Mouse (Mus musculus): ENCODE measurements around the gene Ccdc92b. TPM values are rescaled to one million over a fixed set of nuclear protein-coding genes. Genes with fewer than 3 reads are reported as not detected.

The Ccdc92b gene
- polyA plus RNA-seq, 1 experiment from 2014 or later = 0.71 TPM

DNA sequence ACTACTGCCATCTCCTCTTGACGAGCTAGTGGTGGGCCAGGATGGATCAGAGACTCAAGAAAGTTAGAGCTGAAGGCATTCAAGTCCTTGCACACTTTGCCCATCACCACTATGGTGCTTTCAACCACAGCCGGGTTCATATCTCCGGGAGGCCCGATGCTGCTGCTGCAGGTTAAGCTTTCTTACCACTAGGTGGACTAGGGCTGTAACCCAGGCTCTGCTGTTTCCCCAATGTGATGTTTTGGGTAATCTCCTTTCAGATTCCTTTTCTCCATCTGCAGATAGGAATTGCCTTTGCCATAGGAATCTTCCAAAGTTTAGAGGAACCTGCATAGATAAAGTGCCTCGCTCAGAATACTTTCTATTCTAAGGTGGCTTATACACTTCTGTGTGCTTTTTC, 3.8 kb upstream of the Ccdc92b start:
- no peaks in the 10 kb centered on the region for H3K36me3 ChIP-seq
- H3K4me2 ChIP-seq (replicated peaks) = no peak overlapping the region
- ATAC-seq (ENCODE audit: insufficient number of reproducible peaks, low FRiP score, low TSS enrichment, low read depth) = no peak
- peaks cover 55% of the 10 kb centered on the region for H3K27me3 ChIP-seq
- no peak overlapping the region for H3K9ac ChIP-seq
- H3K4me3 ChIP-seq (replicated peaks) = no peak overlapping the region
- no peak overlapping the region for H3K27ac ChIP-seq (replicated peaks)
- no peaks in the 10 kb centered on the region for H3K9me3 ChIP-seq (replicated peaks)
- peaks cover 14% of the 10 kb centered on the region for H3K4me1 ChIP-seq
- WGBS = 51% methylated on average over 5 of the region's 5 CpGs

DNA sequence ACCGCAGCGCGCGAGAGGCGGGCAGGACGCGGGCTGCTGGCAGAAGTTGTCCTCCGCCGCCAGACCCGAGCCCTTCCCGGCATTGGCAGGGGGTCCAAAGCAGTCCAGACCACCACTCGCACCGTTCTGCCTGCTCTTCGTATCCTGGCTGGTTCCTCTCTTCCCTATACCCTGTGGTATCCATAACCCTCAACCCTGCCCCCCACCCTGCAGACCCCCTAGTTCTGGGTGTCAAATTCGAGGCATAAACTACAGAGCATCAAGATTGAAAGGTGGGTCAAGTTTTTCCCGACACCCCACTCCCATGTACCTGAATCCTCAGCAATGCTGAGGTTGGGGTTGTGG, 523 bp downstream of the Ccdc92b start:
- Histone ChIP-seq H3K27ac (replicated peaks) (no peak overlapping the region), H3K4me1 (peaks cover 10% of the 10 kb centered on the region), H3K27me3 (peaks cover 34% of the 10 kb centered on the region), H3K36me3 (no peaks in the 10 kb centered on the region), H3K9ac (no peak overlapping the region), H3K9me3 (replicated peaks) (no peaks in the 10 kb centered on the region), H3K4me3 (replicated peaks) (peak overlapping the region; percentile 30), H3K4me2 (replicated peaks) (peak overlapping the region; percentile 49)
- 2% methylated on average over 16 of the region's 16 CpGs for WGBS
- no peak for ATAC-seq (ENCODE audit: insufficient number of reproducible peaks, low FRiP score, low TSS enrichment, low read depth)

DNA sequence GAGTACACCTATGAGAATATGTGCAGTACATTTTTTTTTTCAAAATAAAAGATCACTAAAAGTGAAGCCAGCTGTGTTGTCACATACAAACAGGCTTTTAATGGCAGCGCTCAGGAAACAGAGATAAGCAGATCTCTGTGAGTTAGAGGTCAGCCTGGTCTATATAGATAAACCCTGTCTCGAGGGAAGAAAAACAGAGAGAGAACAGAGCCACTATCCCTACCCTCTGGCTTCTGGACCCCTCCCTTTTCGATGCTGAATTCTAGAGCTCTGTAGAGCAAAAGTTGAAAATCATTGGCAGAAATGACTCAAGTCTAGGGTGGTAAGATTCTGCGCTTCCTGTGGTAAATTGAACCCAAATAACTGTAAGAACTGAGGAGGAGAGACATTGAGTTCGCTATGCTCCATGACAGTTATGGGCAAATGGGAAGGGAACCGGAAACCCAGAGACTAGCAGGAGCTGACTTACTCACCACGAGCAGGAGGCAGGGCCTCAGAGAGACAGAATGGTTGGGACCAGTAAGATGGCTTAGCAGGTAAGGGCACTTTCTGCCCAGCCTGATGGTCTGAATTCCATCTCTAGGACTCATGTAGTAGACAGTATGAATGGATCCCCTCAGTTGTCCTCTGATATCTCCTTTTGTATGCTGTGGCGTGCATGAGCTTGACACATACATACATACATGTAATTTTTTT, 2.7 kb downstream of the Ccdc92b start:
- ATAC-seq (ENCODE audit: insufficient number of reproducible peaks, low FRiP score, low TSS enrichment, low read depth) = no peak
- H3K36me3 ChIP-seq = no peaks in the 10 kb centered on the region
- no peak overlapping the region for H3K27ac ChIP-seq (replicated peaks)
- H3K9me3 ChIP-seq (replicated peaks) = no peaks in the 10 kb centered on the region
- peaks cover 25% of the 10 kb centered on the region for H3K27me3 ChIP-seq
- no peak overlapping the region for H3K9ac ChIP-seq
- WGBS = 73% methylated on average over 8 of the region's 8 CpGs
- H3K4me3 ChIP-seq (replicated peaks) = no peak overlapping the region
- peaks cover 10% of the 10 kb centered on the region for H3K4me1 ChIP-seq
- H3K4me2 ChIP-seq (replicated peaks) = no peak overlapping the region

DNA sequence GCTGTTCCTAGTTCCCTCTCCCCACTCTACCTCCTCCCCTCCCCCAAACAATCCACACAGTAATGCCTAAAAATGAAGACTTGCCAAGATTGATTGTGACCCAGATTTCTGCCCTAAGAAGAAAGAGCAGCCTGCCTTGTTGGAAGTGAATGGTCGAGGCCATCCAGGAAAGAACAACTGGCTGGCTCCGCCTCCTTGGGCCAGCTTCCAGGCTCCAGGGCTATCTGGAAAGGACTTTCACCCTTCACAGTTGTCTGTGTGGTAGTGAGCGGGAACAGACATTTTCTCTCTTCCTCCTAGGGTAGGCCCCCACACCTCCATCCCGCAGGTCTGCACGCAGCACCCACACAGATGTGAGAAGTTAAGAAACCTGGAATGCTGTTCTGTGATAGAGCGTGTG, 4.3 kb downstream of the Ccdc92b start:
- Histone ChIP-seq H3K27ac (replicated peaks) (no peak overlapping the region), H3K9ac (no peak overlapping the region), H3K36me3 (no peaks in the 10 kb centered on the region), H3K4me1 (peaks cover 10% of the 10 kb centered on the region), H3K4me3 (replicated peaks) (no peak overlapping the region), H3K9me3 (replicated peaks) (no peaks in the 10 kb centered on the region), H3K4me2 (replicated peaks) (no peak overlapping the region), H3K27me3 (peaks cover 25% of the 10 kb centered on the region)
- 74% methylated on average over 6 of the region's 6 CpGs for WGBS
- no peak for ATAC-seq (ENCODE audit: insufficient number of reproducible peaks, low FRiP score, low TSS enrichment, low read depth)

DNA sequence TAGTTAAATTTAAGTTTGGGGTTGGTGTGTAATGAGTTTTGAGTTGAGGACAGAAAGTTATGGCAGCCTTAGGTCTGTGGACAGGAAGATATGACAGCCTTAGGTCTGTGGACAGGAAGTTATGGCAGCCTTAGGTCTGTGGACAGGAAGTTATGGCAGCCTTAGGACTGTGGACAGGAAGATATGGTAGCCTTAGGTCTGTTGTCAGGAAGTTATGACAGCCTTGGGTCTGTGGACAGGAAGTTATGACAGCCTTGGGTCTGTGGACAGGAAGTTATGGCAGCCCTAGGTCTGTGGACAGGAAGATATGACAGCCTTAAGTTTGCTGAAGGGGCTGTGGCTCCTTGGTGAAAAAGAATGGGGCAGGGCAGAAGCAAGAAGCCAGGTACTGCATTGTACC, 5.9 kb downstream of the Ccdc92b start:
- ATAC-seq (ENCODE audit: insufficient number of reproducible peaks, low FRiP score, low TSS enrichment, low read depth) = no peak
- no peaks in the 10 kb centered on the region for H3K9me3 ChIP-seq (replicated peaks)

DNA sequence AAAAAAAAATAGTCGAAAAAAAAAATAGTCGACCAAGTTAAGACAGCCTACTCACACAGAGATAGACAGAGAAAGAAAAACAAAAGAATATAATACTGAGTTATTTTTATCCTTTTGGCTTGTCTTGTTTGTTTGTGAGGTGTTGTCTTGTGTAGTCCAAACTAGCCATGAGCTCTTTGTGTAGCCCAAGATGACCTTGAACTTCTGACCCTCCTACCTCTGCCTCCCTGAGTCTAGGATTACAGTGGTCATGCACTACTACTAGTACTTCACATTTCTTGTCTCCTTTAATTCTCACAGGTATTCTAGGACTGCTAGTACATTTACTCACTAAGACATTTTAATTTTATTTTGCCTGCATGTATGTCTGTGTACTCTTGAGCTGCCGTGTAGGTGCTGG, 8.1 kb downstream of the Ccdc92b start:
- Histone ChIP-seq H3K36me3 (no peaks in the 10 kb centered on the region), H3K9me3 (replicated peaks) (no peaks in the 10 kb centered on the region), H3K27me3 (no peaks in the 10 kb centered on the region), H3K9ac (no peak overlapping the region), H3K4me3 (replicated peaks) (no peak overlapping the region), H3K4me1 (no peaks in the 10 kb centered on the region), H3K4me2 (replicated peaks) (no peak overlapping the region), H3K27ac (replicated peaks) (no peak overlapping the region)
- WGBS = 58% methylated on average over 3 of the region's 3 CpGs
- no peak for ATAC-seq (ENCODE audit: insufficient number of reproducible peaks, low FRiP score, low TSS enrichment, low read depth)

More for the DNA sequence above, 5.9 kb downstream of the Ccdc92b start:
- Histone ChIP-seq H3K4me1 (no peaks in the 10 kb centered on the region), H3K27me3 (peaks cover 14% of the 10 kb centered on the region), H3K27ac (replicated peaks) (no peak overlapping the region), H3K4me2 (replicated peaks) (no peak overlapping the region), H3K36me3 (no peaks in the 10 kb centered on the region), H3K9ac (no peak overlapping the region), H3K4me3 (replicated peaks) (no peak overlapping the region)

DNA sequence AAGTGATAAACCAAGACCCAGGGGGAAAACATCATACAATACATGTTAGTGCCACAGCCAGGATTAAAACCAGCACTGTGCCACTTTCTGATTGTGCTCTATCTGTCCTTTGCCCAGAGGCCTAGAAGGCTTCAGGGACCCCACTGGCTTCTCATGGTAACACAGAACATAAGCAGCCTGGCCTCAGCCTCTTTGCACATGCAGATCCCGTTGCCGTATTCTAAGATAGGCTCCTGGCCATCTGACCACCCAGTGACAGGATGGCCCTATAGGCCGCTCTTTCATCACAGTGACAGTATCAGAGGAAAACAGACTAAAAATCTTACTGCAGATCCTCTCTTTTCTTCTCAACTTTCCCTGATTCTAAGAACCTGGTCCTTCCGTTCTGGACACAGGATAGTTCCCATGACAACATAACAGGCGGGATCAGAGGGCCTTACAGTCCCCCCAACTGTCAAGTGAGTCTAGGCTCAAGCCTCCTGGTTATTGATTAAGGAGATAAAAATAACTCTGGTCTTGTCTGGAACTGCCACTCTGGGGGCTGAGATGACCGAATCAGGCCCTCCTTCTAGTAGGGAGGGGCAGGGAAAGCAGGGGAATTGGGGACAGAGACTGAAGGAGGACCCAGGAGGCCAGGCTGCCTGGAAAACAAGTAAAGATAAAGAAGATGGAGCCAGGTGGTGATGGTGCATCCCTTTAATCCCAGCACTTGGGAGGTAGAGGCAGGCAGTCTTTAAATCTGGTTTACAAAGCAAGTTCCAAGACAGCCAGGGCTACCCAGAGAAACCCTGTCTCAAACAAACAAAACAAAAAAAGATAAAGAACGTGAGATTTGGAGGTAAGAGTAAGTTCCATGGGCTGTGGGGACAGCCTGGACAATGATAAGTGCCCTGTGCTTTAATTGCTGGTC, 12.7 kb downstream of the Ccdc92b start:
- ATAC-seq (ENCODE audit: insufficient number of reproducible peaks, low FRiP score, low TSS enrichment, low read depth) = no peak
- H3K9ac ChIP-seq = no peak overlapping the region
- no peak overlapping the region for H3K4me2 ChIP-seq (replicated peaks)
- H3K9me3 ChIP-seq (replicated peaks) = no peaks in the 10 kb centered on the region
- H3K27ac ChIP-seq (replicated peaks) = no peak overlapping the region
- H3K27me3 ChIP-seq = no peaks in the 10 kb centered on the region
- WGBS = 74% methylated on average over 7 of the region's 7 CpGs
- no peaks in the 10 kb centered on the region for H3K36me3 ChIP-seq
- peaks cover 1% of the 10 kb centered on the region for H3K4me1 ChIP-seq
- H3K4me3 ChIP-seq (replicated peaks) = no peak overlapping the region

DNA sequence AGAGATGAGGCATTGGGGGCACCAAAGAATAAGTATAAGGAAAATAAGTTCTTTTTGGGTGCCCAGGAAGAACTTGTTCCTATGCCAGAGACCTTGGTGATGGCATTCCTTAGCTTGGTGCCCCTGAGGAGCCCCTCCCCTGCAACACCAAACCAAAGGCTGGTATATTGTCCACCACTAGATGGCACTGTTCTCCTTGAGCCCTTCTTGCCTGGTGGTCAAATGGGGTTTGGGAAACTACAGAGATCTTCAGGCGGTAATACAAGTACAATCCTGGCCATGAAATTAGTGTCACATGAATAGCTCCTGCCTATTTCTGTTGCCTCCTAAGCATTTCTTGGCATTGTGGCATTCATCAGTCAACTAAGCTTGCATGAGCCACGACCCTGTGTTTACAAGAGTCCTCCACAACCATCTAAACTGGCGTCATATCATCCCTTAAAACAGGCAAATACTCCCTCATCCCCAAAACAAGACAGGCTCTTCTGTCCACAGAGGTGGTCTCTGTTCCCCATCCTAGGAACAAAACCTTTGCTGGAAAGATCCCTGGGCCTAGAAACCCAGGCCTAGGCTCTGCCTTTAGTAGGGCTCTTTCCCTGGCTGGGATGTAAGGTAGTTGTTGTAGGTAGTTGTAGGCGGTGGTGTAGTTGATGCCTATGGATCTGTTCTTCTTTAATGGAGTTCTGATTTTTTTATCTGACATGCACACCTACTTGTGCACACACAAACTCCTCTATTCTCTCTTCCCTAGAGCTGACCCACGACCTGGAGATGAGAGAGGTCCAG, 15.3 kb downstream of the Ccdc92b start:
- ATAC-seq (ENCODE audit: insufficient number of reproducible peaks, low FRiP score, low TSS enrichment, low read depth) = no peak
- 64% methylated on average over 5 of the region's 5 CpGs for WGBS
- no peak overlapping the region for H3K4me2 ChIP-seq (replicated peaks)

DNA sequence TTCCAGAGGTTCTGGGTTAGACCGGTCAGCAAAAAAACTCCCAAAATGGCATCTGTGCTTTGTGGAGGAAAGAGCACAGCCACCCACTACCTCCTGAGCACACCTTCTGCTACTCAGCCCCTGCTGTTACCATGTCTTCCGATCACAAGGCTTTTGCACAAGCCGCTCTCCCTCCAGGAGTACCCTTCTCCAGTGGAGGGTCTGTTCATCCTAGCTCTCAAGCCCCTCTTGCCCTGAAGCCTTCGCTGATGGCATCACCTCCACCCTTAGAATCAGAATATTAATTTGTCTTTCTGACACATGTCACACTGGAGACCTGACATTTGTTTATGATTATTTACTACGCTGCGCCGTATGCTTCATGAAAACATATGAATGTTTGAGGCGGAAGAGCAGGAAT, 18.1 kb downstream of the Ccdc92b start:
- H3K4me2 ChIP-seq (replicated peaks) = peak overlapping the region; percentile 84
- peaks cover 20% of the 10 kb centered on the region for H3K4me1 ChIP-seq
- H3K4me3 ChIP-seq (replicated peaks) = peak overlapping the region; percentile 64
- no peaks in the 10 kb centered on the region for H3K9me3 ChIP-seq (replicated peaks)
- ATAC-seq (ENCODE audit: insufficient number of reproducible peaks, low FRiP score, low TSS enrichment, low read depth) = no peak
- no peaks in the 10 kb centered on the region; the same call in 1 of the 2 replicates for H3K27me3 ChIP-seq
- H3K36me3 ChIP-seq = no peaks in the 10 kb centered on the region
- peak overlapping the region; percentile 76 for H3K9ac ChIP-seq
- peak overlapping the region; percentile 94 for H3K27ac ChIP-seq (replicated peaks)
- WGBS = 15% methylated on average over 8 of the region's 8 CpGs

More for the DNA sequence above, 15.3 kb downstream of the Ccdc92b start:
- Histone ChIP-seq H3K9ac (no peak overlapping the region), H3K4me3 (replicated peaks) (no peak overlapping the region), H3K4me1 (peaks cover 20% of the 10 kb centered on the region), H3K27me3 (no peaks in the 10 kb centered on the region), H3K36me3 (no peaks in the 10 kb centered on the region), H3K9me3 (replicated peaks) (no peaks in the 10 kb centered on the region), H3K27ac (replicated peaks) (no peak overlapping the region)

DNA sequence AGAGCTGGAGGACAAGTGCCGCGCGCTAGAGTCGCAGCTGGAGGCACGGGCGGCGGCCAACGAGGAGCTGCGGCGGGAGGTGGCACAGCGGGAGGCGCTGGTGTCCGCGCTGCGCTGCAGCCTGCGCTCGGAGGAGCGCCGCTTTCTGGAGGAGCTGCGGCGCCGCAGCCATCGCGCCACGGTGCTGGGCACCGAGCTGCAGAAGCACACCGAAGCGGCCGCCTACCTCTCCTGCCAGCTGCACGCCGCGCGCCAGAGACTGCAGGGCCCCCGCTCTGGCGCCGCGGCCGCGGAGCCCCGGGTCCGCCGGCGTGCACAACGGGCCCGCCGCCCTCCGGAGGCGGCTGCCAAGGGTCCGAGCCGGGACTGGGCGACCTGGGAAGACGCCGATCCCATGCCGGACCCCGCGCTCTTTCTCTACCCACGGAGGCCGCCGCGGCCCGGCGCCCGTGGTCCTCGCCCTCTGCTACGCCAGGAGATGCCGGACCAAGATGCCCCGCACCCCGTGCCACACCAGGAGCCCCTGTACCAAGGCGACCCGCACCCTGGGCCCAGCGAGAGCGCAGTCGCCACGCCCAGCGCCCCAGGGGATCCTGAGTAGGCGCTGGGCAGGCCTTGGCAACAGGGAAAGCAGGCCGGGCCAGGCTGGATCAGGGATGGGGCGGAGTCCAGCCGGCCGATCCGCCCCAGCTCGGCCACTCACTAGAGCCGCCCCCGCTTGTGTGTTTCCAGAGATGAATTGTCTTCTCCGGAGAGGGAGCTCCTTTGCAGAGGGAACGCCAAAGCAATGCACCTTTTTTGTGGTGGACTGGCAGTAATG, 18.8 kb downstream of the Ccdc92b start:
- Histone ChIP-seq H3K27me3 (no peaks in the 10 kb centered on the region; the same call in 1 of the 2 replicates), H3K27ac (replicated peaks) (peak overlapping the region; percentile 94), H3K4me3 (replicated peaks) (peak overlapping the region; percentile 64), H3K36me3 (no peaks in the 10 kb centered on the region), H3K9me3 (replicated peaks) (no peaks in the 10 kb centered on the region), H3K9ac (peak overlapping the region; percentile 76), H3K4me1 (peaks cover 20% of the 10 kb centered on the region), H3K4me2 (replicated peaks) (peak overlapping the region; percentile 84)
- under 1% methylated on average over 82 of the region's 86 CpGs for WGBS
- peak; percentile 89 for ATAC-seq (ENCODE audit: insufficient number of reproducible peaks, low FRiP score, low TSS enrichment, low read depth)
